Mouse (Mus musculus): Measurements from ENCODE around the gene Zfp112.

- TF ChIP-seq CTCF (IDR thresholded peaks at IDR 0.05; ENCODE audit: control insufficient read depth, insufficient read depth, insufficient replicate concordance, low read depth, low read length) (no peak), POLR2A (IDR thresholded peaks at IDR 0.05; ENCODE audit: control insufficient read depth, low read depth, low read length) (no peak)
Observed at GRCm38 (mm10) chr7:24172191-24172590, 60.1 kb downstream of the Zfp112 start.
